Comparison of ENCODE assay signal across 24 mouse cellular contexts in the genomic region with DNA sequence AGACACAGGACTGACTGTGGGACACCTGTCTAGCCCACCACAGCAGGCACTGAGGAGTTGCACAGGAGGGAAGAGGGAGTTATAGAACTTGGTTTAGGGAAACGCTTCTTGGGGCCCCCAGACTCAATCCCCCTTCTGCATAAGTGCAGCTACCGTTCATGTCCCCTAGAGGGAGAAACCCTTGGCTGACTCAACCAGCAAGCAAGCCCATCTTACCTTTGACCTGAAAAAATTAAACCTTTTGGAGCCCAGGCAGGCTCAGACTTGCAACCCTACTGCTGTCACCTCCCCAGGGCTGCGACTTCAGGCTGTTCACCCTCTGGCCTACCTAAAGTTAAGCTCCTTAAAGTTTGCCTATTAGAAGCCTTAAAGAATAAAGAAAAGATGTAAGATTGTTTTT.
"Had no signal": no experiment of that assay in that cellular context is flagged by ENCODE, and none has a peak within 500 bp of the region (broad histone marks: within the 10 kb centered on the region; RNA-seq: fewer than 3 reads in every experiment).

No protein-coding gene starts in this region.

- H3K4me2 ChIP-seq: kidney, embryonic 15.5 days; liver, embryonic 11.5 days; midbrain, embryonic 13.5 days; neural tube, embryonic 13.5 days; stomach, embryonic 15.5 days had no signal

- H3K4me3 ChIP-seq: kidney, embryonic 15.5 days; left cerebral cortex, adult 2 months; midbrain, embryonic 10.5 days; midbrain, embryonic 13.5 days; myocyte; neural tube, embryonic 13.5 days; stomach, embryonic 15.5 days had no signal

- DNase-seq: kidney, adult 2 months; kidney, postnatal 10 days; kidney, postnatal 36 days; layer of hippocampus, adult 9-11 months; layer of hippocampus, postnatal 36 days; lung, adult 18-20 months; lung, postnatal 14 days; retina, postnatal 1 day; right cerebral cortex, postnatal 25 days; spleen, adult 18-20 months; thymus, adult 18-20 months; thymus, postnatal 36 days had no signal

- H3K9ac ChIP-seq: kidney, embryonic 15.5 days; liver, embryonic 14.5 days; midbrain, embryonic 13.5 days; neural tube, embryonic 13.5 days; stomach, embryonic 15.5 days had no signal

- H3K9me3 ChIP-seq: kidney, embryonic 15.5 days; midbrain, embryonic 10.5 days; midbrain, embryonic 13.5 days; neural tube, embryonic 13.5 days; stomach, embryonic 15.5 days had no signal

- H3K36me3 ChIP-seq: kidney, embryonic 15.5 days; midbrain, embryonic 10.5 days; midbrain, embryonic 13.5 days; neural tube, embryonic 13.5 days; stomach, embryonic 15.5 days had no signal

- ATAC-seq: intestine, postnatal 0 days; midbrain, embryonic 13.5 days; midbrain, embryonic 16.5 days had no signal

- H3K27ac ChIP-seq: kidney, embryonic 15.5 days; left cerebral cortex, adult 2 months; liver, embryonic 14.5 days; macrophage; midbrain, embryonic 10.5 days; midbrain, embryonic 13.5 days; neural tube, embryonic 13.5 days; stomach, embryonic 15.5 days had no signal
